Mouse (Mus musculus): ENCODE data around the gene Camta2. TPM values are rescaled to one million over a fixed set of nuclear protein-coding genes. Genes with fewer than 3 reads are reported as not detected.

The Camta2 gene
- total RNA-seq, 2 experiments from 2014 or later = 6.4 to 24.5 TPM

GRCm38 (mm10) chr11:70650322-70651175, 37.4 kb downstream of the Camta2 start:
- peak; percentile 29 for ATAC-seq (ENCODE audit: poor library complexity, severe bottlenecking)

GRCm38 (mm10) chr11:70649185-70649734, 38.6 kb downstream of the Camta2 start:
- ATAC-seq (ENCODE audit: poor library complexity, severe bottlenecking) = no peak

DNA sequence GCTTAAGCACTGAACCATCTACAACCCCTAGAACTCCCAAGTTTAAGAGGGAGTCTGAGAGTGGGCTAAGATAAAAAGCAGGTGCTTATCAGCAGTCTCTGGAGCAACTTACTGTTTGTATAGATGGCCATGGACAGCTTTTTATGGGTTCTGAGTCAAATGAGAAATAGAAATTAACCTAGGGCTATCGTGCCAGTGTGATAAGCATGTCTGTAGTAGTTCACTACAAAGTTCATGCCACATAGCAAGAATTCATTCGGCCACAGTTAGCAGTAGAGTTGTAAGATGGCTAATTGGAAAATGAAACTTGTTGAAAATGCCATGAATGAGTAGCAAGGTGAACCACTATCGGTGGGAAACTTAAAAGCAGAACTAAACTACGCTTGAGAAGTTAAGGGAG, 39.4 kb downstream of the Camta2 start:
- ATAC-seq (ENCODE audit: poor library complexity, severe bottlenecking) = no peak

GRCm38 (mm10) chr11:70647716-70648420, 40.0 kb downstream of the Camta2 start:
- ATAC-seq (ENCODE audit: poor library complexity, severe bottlenecking) = no peak

DNA sequence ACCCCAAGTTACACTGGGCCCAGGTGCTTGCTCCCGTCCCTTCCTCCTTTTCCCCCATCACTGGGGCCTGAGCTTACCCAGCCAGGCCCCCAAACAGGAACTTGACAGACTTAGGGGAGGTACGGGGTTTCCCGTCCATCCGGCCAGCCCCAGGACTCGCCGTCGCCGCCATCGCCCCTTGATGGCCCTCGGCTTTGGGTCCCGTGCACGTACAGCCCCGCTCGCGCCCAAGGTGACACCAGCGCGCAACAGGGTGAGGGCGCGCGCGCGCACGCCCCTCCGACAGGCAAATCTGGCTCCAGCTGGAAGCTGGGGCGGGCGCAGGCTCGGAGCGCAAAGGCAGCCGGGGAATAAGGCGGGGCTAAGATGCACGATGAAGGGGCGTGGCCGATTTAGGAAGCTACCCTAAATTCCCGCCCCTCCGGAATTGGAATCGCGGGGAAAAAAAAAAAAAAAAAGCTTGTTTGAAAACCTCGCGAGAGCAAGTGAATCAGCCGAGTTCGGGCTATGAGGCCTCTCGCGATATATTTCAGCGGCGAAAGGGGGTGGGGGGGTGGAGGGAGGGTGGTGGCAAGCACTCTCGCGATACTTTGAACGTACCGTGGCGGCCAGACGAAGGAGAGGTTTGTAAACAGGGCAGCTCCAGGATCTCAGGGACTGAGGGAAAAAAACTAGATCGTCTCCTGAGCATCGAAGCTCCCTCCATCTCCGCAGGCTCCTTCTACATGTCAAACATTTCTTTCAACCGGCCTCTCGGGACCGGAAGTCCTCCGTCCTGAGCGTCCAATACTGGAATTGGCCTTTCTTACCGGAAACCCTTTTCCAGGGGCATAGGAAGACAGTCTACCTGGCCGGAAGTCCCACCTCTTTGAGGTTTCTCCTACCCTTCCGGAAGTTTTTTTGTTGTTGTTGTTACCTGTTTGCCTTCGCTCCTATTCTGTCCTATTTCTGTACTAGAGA, 40.9 kb downstream of the Camta2 start, which contains the start of the genes Rnf167 and Slc25a11:
Rnf167 (plus strand) TSS at position 545 of the 960 bp plus-strand sequence.
Slc25a11 (minus strand) TSS at position 789 of the 960 bp plus-strand sequence.
- peak; percentile 74 for ATAC-seq (ENCODE audit: poor library complexity, severe bottlenecking)

GRCm38 (mm10) chr11:70646259-70646555, 41.7 kb downstream of the Camta2 start:
- no peak for ATAC-seq (ENCODE audit: poor library complexity, severe bottlenecking)

GRCm38 (mm10) chr11:70645461-70646258, 42.2 kb downstream of the Camta2 start:
- no peak for ATAC-seq (ENCODE audit: poor library complexity, severe bottlenecking)

- ATAC-seq (ENCODE audit: poor library complexity, severe bottlenecking) = no peak
Measured at GRCm38 (mm10) chr11:70644564-70645103, 43.3 kb downstream of the Camta2 start.

DNA sequence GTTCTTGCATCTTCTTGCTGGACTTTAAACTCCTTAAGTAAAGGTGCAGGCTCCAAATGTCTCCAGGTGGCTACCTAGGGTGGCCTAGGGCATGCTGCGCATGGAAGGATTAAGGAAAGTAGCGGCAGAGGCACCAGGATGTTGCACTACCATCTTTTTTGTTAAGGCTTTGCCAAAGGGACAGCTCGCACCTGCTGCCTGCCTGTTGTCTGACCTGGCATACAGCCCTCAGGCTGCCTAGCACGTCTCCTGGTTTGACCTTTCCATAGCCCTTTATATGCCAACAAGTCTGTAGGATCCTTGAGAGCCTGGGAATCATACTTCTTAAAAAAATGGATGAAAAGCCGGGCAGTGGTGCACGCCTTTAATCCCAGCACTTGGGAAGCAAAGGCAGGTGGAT, 44.9 kb downstream of the Camta2 start:
- no peak for ATAC-seq (ENCODE audit: poor library complexity, severe bottlenecking)

- no peak for ATAC-seq (ENCODE audit: poor library complexity, severe bottlenecking)
Measured at GRCm38 (mm10) chr11:70641241-70641640, 46.7 kb downstream of the Camta2 start.

GRCm38 (mm10) chr11:70639976-70640375, 47.9 kb downstream of the Camta2 start:
- no peak for ATAC-seq (ENCODE audit: poor library complexity, severe bottlenecking)

DNA sequence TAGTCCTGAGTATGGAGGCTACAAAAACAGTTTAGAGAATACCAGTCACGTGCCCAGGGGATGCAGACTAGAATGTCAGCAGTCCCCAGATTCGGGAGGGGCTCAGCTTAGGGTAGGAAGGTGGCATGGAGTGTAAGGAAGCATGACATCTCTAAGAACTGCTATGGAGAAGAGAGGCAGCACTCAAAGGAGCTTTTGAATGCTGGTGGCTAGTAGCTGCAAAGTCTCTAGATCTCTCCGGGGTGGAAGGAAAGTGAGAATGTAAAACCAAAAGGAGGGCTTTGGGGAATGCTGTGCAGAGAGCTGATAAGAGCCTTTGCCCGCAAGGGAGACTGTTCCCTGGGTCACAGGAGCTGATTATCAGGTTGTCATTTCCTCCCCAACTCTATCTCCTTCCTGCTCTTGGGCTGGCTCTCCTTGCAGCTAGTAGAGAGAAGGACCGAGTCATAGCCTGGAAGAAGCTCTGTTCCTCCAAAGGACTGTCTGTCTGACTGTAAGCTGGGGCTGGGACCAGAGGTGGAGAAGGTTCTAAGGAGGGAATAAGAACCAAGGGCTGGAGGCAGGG, 49.1 kb downstream of the Camta2 start, which contains the start of gene Gp1ba:
Gp1ba (plus strand) TSS at position 409 of the 565 bp plus-strand sequence.
- ATAC-seq (ENCODE audit: poor library complexity, severe bottlenecking) = no peak; the same call in 1 of the 2 replicates

DNA sequence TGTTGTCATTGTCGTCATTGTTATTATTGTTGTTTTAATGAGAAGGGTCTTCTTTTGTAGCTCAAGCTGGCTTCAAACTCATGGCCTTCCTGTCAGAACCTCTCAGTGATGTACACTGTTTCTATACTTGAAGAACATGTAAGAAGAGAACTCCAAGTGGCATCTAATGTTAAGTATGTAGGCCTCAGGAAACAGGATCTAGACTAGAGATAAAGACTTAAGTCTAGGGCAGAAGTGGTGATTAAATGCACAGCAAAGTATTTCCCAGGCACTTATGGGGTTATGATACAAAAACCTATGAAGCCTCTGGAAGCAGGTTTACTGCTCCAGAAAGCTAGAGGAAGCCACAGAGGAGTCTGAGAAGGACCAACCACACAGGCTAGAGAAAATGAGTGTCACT, 49.6 kb downstream of the Camta2 start:
- ATAC-seq (ENCODE audit: poor library complexity, severe bottlenecking) = no peak

DNA sequence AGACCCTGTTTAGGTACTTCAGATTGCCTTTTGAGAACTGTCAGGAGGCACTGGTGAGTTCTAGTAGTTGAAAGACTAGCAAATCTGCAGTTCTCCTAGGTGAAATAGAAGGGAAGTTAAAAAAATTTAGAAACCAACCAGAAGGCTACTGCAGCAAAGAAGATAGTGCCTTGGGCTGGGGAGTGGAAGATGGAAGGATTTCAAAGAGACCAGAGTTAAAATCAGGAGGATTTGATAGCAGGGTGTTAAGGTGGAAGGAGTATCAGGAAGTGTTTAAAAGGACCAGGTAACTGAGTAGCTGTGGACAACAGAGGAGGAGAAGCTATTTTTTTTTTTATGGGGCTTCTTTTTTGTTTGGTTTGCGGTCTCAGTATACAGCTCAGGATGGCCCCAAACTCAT, 50.1 kb downstream of the Camta2 start:
- no peak for ATAC-seq (ENCODE audit: poor library complexity, severe bottlenecking)

DNA sequence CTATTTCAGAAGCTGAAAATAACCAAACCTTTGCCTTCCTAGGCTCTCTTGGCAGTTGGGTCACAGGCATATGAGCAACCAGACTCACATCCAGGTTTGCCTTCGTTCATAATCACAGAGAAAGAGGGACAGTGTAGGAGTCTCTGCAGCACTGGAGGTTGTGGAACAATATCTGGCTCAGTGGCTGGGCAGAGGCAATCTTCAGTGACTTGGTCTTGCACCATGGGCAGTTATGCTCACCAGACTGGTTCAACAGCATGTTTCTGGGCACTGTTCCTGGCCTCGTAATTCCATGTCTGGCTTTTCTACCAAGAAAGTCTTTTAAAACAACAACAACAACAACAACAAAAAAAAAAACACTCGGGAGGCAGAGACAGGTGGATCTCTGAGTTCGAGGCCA, 52.3 kb downstream of the Camta2 start:
- ATAC-seq (ENCODE audit: poor library complexity, severe bottlenecking) = no peak

DNA sequence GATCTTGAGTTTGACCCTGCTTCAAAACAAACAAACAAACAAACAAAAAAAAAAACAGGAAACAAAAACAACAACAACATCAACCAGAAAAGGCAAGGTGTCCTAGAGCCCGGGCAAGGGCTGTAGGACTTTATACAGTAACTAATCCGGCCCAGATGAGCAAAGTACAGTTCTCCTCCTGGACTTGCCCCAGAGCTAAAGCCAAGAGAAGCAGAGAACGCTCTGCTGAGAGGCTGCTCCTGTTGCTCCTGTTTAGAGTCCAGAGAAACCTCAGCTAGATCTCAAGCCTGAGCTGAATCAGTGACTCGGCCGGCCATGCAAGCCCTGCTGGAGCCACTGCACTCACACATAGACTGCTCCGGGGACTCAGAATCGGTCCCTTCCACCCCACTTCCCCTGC, 57.8 kb downstream of the Camta2 start:
- no peak for ATAC-seq (ENCODE audit: poor library complexity, severe bottlenecking)

GRCm38 (mm10) chr11:70629557-70629956, 58.3 kb downstream of the Camta2 start:
- ATAC-seq (ENCODE audit: poor library complexity, severe bottlenecking) = peak; percentile 70

GRCm38 (mm10) chr11:70628431-70628830, 59.5 kb downstream of the Camta2 start:
- no peak for ATAC-seq (ENCODE audit: poor library complexity, severe bottlenecking)

DNA sequence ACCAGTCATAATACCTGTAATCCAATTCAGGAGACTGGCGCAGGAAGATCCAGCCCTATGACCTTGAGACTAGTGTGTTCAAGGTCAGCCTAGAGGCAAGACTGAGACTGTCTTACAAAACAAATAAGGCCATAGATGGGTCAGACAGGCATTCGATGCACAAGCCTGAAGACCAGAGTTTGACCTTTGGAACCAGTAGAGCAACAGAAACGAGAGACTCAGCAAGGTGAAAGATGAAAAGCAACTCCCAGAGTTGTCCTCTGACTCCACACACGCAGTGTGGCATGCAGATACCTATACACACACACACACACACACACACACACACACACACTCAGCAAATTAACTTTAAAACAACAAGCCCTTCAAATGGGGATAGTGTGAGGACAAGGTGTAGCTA, 61.0 kb downstream of the Camta2 start:
- no peak for ATAC-seq (ENCODE audit: poor library complexity, severe bottlenecking)
